Mouse (Mus musculus) erythroblast, embryonic 14.5 days (primary cell): ENCODE data around the gene Flt3.

Source experiments
- GATA1 ChIP-seq: IDR thresholded peaks from 2 replicates; pipeline ENCODE4 v1.6.1; 2012; ENCODE audit warnings: low read length, inconsistent platforms, mixed read lengths
- TAL1 ChIP-seq: IDR thresholded peaks from 3 replicates; pipeline ENCODE4 v1.6.1; 2012; ENCODE audit warnings: low read length, inconsistent platforms, mixed read lengths

- TF ChIP-seq TAL1 (no peak), GATA1 (no peak)
Observed at GRCm38 (mm10) chr5:147432927-147433326, 32.6 kb upstream of the Flt3 start.
